Mouse (Mus musculus) activated CD4-positive, CD25-positive, alpha-beta regulatory T cell, adult 4 months (primary cell): ENCODE measurements around the gene Kmt2b. TPM values are rescaled to one million over a fixed set of nuclear protein-coding genes. Genes with fewer than 3 reads are reported as not detected.
A peak's percentile ranks its signal among the peaks of the same experiment; 100 is the strongest.

Experiments used
- ATAC-seq: one replicate; pipeline ENCODE4 v1.8.0; 2017
- polyA plus RNA-seq, 2 experiments: library from polyadenylated mRNA; unstranded; fragments of 100-300 nt; shearing (Covaris generic); gene quantifications; one replicate each; pipeline ENCODE4 v1.2.1; 2017

The Kmt2b gene
- polyA plus RNA-seq, 2 experiments from 2014 or later = 14.9 to 16.9 TPM

- peak; percentile 90 for ATAC-seq
These were observed 11.4 kb upstream of the Kmt2b start for GRCm38 (mm10) chr7:30599933-30600353.

DNA sequence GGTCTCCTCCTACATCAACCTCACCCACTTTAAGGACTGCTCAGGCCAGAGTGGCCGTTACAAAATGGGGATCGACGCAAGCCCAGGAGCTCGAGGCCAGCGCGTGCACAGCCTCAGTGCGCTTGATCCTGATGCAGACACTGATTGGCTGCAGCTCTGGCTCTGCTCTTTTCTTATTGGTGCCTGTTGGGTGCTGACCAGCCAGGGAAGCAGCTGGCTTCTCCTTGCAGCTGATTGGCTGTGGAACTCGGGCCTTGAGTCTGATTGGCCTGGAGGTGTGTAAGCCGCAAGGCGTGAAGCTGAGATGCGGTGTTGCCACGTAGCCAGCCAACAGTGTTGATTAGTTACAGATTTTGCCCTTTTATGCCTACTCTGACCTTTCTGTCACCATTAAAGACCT lies 10.3 kb upstream of the Kmt2b start, which contains the start of gene Zbtb32:
Gene Zbtb32 (minus strand): TSS at position 124 of the 400 bp plus-strand sequence.
- no peak for ATAC-seq

DNA sequence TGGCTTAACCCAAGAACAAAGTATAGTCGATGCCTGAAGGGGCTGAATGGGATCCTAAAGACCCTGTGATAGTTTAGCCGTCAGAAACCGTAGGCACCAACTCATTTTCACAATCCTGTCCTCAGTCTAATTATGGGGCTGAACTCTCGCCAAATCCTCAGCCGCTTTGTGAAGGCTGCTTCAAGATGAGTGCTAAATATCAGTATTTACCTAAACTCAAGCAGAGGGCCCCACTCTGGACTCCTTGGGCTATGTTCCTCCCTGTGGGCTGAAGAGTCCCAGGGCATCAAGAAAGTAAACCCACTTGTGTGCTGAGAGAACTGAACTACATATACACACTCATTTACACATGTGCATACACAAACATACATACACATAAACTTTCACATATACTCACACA lies 8.3 kb upstream of the Kmt2b start:
- no peak for ATAC-seq

DNA sequence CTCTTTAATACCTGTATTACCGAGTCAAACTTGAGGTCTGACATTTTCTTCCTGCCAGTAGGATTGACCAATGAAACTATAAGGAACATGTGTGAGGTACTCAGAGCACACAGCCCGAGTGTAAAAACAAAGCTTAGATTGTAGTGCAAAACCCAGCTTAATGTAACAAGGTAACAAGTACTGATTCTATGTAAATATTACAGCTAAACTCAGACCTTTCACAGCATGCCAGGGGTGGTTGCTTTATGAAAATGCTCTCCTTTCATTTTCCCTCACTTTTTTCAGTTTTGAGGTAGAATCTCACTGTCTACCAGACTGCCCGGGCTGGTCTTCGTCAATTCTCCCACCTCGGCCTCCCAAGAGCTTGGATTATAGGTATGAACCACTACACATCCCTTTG lies 7.6 kb upstream of the Kmt2b start:
- ATAC-seq = no peak

DNA sequence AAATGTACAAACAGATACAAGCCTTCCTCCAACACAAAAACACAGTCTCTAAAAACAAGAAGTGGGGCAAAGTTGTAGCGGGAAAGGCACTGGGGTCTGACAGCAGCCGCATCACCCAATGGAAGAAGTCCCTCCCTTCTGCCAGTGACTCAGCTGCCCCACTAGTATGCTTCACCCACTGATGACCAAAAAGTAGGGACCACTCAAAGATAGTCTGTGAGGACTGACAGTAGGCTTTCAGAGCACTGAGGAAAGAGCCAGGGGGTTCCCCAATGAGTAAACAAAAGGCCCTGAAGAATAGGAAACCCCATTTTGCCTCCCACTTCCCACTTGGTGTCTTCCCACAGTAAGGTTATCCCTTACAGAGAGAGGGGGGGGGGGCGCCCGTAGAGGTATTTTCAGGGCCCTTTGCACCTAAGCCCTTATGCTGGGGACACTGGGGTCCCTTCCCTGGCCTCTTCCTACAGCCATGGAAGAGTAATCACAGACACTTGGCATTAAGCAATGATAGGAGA lies 6.0 kb upstream of the Kmt2b start:
- peak; percentile 38 for ATAC-seq

GRCm38 (mm10) chr7:30593579-30594509 lies 5.3 kb upstream of the Kmt2b start:
- peak; percentile 34 for ATAC-seq

DNA sequence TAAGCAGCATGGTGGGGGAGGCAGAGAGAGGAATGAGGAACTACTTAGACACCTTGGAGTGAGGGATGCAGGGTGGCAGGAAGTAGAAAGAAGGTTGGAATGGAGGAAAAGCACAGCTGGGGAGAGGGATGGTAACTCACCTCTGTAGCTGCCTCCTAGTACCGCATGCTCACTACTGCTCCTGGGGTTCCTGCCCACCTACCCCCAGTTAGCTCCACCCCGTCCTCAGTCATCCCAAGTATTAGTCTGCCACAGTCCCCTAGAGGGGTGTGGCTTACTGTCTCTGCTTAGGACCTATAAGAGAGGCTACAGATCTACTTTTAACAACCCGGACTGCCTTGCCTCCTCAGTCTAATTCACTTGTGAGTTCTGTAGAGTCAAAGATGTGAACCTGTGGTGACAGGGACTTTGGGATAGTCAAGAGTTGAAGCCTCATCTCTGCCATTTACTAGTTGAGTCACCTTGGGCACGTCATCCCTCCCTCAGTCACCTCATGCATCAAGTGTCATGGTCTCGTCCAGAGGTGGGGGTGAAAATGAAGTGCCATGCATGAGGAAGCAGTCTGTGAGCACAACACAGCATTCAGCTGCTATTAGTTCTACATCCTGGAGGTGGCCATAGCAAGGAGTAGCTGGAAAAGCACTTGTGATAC lies 4.4 kb upstream of the Kmt2b start:
- ATAC-seq = no peak

- no peak for ATAC-seq
These were observed 3.1 kb upstream of the Kmt2b start for GRCm38 (mm10) chr7:30591605-30591951.

DNA sequence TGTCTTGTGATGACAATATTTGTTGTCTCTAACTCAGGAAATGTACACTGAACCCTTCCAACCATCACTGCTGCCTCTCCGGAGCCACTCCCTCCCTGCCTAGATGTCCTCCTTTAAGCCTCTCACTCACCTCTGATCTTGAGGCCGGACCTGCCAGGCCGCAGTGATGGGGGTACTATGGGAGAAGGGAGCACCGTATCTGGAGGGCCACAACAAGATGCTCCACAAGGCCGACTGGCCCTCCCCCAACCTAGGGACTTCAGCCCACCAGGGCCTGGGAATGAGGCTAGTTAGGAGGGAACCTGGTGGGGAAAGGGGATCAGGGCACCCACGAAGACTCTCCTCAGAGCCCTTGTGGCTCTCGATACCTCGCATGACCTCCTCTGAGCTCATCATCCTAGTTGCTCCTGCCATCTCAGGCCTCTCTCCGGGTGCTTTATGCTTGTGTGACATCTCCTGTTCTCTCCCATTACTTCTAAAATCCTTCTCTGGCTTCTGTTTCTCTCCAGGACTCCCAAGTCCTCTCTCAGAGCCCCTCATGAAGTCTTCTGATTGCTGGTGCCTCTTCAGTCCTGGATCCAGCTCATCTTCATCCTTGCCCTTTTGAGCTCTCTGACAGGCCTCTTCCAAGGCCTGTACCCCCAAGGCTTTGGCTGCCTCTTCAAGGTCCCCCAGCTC lies 2.5 kb upstream of the Kmt2b start:
- ATAC-seq = no peak

DNA sequence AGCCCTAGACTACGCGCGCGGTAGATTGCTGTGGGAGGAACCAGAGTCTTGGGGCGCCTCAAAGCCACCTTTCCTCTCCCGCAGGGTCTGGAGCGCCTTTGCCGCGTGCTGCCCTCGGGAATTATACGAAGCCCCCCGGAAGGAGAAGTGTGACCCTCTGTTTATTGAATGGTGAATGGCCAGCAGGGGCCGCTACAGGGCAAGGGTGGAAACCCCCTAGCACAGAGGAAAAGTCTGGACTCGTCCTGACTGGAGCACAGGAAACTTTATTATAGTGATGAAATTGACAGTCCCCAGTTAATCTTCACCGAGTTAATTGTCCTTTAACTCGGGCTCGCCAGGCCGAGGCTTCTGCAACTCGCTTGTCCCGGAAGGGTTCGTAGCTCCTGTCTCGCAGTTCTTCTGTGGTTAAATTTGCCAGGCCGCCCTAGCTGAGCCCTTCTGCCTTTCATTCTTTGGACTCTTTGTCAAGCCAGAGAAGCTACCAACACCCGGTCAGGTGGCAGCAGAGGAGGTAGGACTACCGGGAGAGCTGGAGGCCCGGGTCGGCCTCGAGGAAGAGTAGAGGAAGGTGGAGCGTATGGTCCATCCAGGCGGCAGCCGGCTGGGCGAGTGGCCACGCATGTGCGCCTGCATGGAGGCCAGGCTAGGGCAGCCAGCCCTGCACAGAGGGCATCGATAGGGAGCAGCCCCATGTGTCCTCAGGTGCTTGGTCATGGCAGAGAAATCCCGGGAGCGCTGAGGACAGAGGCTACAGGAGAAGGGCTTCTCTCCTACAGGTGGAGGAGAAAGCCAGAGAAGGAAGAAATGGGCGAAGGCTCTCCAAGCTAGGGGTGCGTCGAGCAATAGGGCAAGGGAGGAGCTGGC lies 1.1 kb upstream of the Kmt2b start:
- ATAC-seq = no peak

DNA sequence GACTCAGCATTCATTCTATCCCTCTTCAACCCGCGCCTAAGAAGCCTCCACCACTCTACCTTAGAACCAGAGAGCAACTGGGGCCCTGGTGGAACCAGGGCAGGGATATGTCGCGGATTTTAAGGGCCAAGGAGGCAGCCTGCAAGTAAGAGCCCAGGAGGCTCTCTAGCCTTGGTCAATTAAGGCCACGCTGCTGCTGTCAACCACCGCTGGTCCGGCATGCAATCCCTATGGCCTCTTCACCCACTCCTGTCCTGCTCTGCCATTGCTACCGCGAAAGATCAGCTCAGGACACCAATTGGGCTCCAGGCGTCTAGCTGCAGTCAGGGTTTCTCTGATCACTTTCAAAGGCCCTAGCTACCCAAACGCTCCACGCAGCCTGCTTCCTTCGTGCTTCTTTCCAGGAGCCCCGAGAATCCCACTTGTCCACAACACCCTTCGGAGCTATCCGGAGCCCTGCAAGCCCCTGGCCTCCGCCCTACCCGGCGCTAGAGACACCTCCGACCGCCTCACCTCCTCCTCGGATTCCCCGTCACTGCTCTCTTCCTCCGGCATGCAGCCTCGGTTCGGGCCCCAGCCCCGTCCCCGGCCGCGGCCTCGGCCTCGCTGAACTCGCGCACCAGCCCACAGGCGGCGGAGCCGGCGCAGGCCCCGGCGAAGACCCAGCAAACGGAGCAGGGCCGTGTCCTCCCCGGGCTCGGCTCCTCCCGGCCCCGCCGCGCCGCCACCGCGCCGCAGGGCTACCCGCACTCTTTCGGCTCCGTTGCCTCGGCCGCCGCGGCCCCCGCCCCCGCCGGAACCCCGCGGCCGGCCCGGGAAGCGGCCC lies 471 bp downstream of the Kmt2b start:
- ATAC-seq = no peak

DNA sequence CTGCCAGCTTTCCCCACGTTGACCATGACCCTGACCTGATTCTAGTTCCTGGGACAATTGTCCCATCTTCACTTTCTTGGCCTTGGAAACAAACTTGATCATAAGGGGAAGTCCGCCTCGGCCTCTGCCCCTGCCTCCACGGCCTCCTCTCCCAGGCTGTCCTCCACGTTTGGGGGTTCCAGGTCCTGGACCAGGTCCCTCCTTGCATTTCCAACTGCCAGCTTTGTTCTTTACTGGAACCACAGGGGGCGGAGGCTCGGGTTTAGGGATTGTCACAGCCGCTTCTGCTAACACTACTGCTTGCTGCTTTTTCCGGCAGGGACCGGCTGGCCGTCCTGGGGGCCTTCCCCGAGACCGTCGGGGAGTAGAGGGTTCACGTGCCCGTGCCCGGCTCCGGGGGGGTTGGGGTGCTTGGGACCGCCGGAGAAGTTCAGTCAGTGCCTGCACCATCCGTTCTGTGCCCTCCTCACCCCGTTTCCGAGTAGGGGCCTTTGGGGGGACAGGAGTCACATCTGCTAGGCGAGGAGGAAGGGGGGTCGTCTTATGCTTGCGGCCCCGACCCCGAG lies 2.0 kb downstream of the Kmt2b start:
- ATAC-seq = no peak

DNA sequence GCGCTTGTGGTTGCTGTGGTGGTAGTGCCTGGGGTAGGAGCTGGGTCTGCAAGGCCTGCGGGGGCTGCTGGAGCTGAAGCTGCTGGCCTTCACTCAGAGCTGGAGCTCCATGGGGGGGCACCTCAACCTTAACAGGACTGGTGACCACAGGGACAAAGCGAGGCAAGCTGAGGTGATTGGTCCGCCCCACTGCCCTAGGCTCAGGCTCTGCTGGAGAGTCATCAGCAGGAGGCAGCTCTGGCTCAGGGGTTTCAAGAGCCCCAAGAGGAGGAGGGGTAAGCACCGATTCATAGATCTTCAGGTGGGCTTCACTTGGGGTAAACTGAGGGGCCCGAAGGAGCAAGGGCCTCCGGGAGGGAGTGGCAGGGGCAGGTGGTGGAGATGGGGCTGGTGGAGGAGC lies 3.4 kb downstream of the Kmt2b start:
- ATAC-seq = no peak

GRCm38 (mm10) chr7:30584339-30584738 lies 4.2 kb downstream of the Kmt2b start:
- no peak for ATAC-seq

DNA sequence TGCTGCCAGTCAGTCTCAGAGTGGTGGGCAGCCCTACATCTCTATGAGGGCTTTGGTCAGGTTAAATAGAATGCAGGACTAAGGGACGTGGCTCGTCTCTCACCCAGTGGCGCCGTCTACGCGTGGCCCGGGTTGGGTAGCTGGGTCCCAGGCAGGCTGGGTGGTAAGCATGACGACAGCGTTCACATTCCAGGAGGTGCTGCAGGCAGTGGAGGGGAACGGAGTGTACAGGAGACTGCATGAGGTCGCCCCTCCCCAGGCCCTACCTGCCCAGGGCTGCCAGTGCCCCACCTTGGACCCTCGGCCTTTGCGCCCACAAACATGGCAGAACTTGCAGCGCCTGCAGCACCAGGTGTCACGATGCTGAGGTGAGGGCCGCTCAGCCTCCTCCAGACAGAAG lies 7.0 kb downstream of the Kmt2b start:
- no peak for ATAC-seq

- no peak for ATAC-seq
These were observed 8.6 kb downstream of the Kmt2b start for GRCm38 (mm10) chr7:30579950-30580349.

GRCm38 (mm10) chr7:30572969-30573368 lies 15.6 kb downstream of the Kmt2b start:
- ATAC-seq = no peak

DNA sequence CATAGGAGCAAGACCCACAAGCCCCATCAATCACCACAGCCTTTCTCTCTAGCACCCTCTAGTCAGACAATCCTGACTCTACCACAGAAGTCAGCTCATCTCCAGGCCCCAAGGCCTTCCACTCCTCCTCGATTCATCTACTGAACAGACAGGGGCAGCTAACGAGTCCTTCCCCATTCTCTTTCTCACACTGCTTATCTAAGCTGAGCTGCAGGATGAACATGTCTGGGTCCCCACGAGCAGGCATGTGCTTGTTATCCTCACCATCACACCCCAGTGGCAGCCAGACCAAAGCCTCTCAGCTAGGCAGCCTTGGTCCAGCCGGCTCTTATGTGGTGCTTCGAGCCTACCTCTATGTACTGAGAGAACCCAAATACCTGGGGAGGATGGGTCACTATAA lies 16.1 kb downstream of the Kmt2b start:
- ATAC-seq = no peak

DNA sequence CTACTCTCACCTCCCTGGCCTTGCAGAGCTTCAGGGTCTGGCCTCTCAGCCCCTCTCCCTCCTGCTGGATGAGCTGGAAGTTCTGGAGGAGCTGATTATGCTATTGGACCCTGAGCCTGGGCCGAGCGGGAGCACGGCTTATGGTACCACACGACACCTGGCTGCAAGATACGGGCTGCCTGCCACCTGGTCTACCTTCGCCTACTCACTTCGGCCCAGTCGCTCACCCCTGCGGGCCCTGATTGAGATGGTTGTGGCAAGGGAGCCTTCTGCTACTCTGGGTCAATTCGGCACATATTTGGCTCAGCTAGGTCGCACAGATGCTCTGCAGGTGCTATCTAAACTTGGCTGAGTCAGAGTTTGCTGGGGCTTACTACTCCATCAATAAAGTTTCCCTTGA lies 21.0 kb downstream of the Kmt2b start:
- ATAC-seq = no peak

- ATAC-seq = no peak
These were observed 22.5 kb downstream of the Kmt2b start for GRCm38 (mm10) chr7:30566033-30566432.
